Mouse (Mus musculus) lung, embryonic 14.5 days (tissue): Measurements from ENCODE around the gene Camta1. TPM values are rescaled to one million over a fixed set of nuclear protein-coding genes. Genes with fewer than 3 reads are reported as not detected.
"Not testable (repeated sequence)": the region's sequence is repeated elsewhere in the genome, so short reads cannot be mapped to it uniquely, and the experiment has no call there.

ENCODE experiments used
- ATAC-seq: fragments of 200-750 bp; cut with Nextera tagmentation; 2 replicates; pipeline ENCODE4 v1.8.0; 2017; ENCODE audit warnings: mild to moderate bottlenecking, moderate TSS enrichment, moderate library complexity; ENCODE audit not compliant: insufficient read depth
- DNase-seq: peaks from one replicate; pipeline ENCODE4 v3.0.0-alpha.2; 2015
- H3K27ac ChIP-seq: fragments of 300-500 bp; sonication (generic); 2 replicates; pipeline ENCODE4 v1.5.1; 2014; ENCODE audit warnings: low read depth, mild to moderate bottlenecking, moderate library complexity
- H3K27me3 ChIP-seq: fragments of 300-500 bp; sonication (generic); 2 replicates; pipeline ENCODE4 v1.6.1; 2014; ENCODE audit warnings: low read length, control low read depth; ENCODE audit not compliant: insufficient read depth
- H3K36me3 ChIP-seq: fragments of 300-500 bp; sonication (generic); 2 replicates; pipeline ENCODE4 v1.6.1; 2014; ENCODE audit warnings: control low read depth; ENCODE audit not compliant: insufficient read depth
- H3K4me1 ChIP-seq: fragments of 300-500 bp; sonication (generic); 2 replicates; pipeline ENCODE4 v1.6.1; 2014; ENCODE audit warnings: antibody characterized with exemption, control low read depth; ENCODE audit not compliant: insufficient read depth
- H3K4me2 ChIP-seq: fragments of 300-500 bp; sonication (generic); 2 replicates; pipeline ENCODE4 v1.6.1; 2014; ENCODE audit warnings: mild to moderate bottlenecking
- H3K4me3 ChIP-seq: fragments of 300-500 bp; sonication (generic); 2 replicates; pipeline ENCODE4 v1.5.1; 2014; ENCODE audit warnings: low read depth, low read length
- H3K9ac ChIP-seq: fragments of 300-500 bp; sonication (generic); 2 replicates; pipeline ENCODE4 v1.6.1; 2014
- H3K9me3 ChIP-seq: fragments of 300-500 bp; sonication (generic); 2 replicates; pipeline ENCODE4 v1.6.1; 2016; ENCODE audit warnings: low read depth, low read length, control low read depth
- CTCF ChIP-seq: IDR thresholded peaks from 2 replicates; pipeline ENCODE4 v1.5.1; 2016; ENCODE audit warnings: antibody characterized with exemption, low read depth
- WGBS: fragments of 180-500 bp; shearing (Covaris S2); extraction: QIAGEN DNeasy Blood & Tissue Kit; methylation state at CpG from one replicate; pipeline ENCODE4 v1.1.7; 2014; 5-methylcytosine and 5-hydroxymethylcytosine counted together
- polyA plus RNA-seq: library from polyadenylated mRNA; unstranded; fragments of >200 nt; fragmentation: Nextera tagmentation; extraction: Ambion mirVana; gene quantifications from 2 replicates; pipeline ENCODE4 v1.2.1, GENCODE M21; 2014

Camta1 gene
- polyA plus RNA-seq, 1 experiment from 2014 or later, result 87.5 TPM

- no peak for ATAC-seq
- no peaks in the 10 kb centered on the region for H3K36me3 ChIP-seq
- H3K9me3 ChIP-seq, result peaks cover 24% of the 10 kb centered on the region; the same call in 1 of the 2 replicates
- no peak overlapping the region for H3K9ac ChIP-seq
- H3K4me3 ChIP-seq, result no peak overlapping the region
- no peak for DNase-seq
- no peak for TF ChIP-seq CTCF
- 73% methylated on average over 10 of the region's 10 CpGs for WGBS
- H3K27me3 ChIP-seq, result no peaks in the 10 kb centered on the region
- H3K4me1 ChIP-seq, result peaks cover 17% of the 10 kb centered on the region
- H3K27ac ChIP-seq, result no peak overlapping the region
- H3K4me2 ChIP-seq, result no peak overlapping the region
Observed at GRCm38 (mm10) chr4:150875393-150875792, 986.3 kb downstream of the Camta1 start.

- WGBS, result 61% methylated on average over 4 of the region's 4 CpGs
Observed at GRCm38 (mm10) chr4:150874416-150874815, 987.3 kb downstream of the Camta1 start.

GRCm38 (mm10) chr4:150872681-150873080 is 989.0 kb downstream of the Camta1 start:
- H3K9ac ChIP-seq, result no peak overlapping the region
- 60% methylated on average over 8 of the region's 8 CpGs for whole genome bisulfite sequencing
- H3K27ac ChIP-seq, result peak overlapping the region; percentile 80; the same call in 1 of the 2 replicates

More at GRCm38 (mm10) chr4:150874416-150874815, 987.3 kb downstream of the Camta1 start:
- not testable (repeated sequence) for H3K4me2 ChIP-seq, H3K36me3 ChIP-seq, H3K4me3 ChIP-seq, H3K27ac ChIP-seq, H3K9ac ChIP-seq, H3K27me3 ChIP-seq, DNase-seq, ATAC-seq
- H3K4me1 ChIP-seq, result peaks cover 20% of the 10 kb centered on the region
- peaks cover 14% of the 10 kb centered on the region; the same call in 1 of the 2 replicates for H3K9me3 ChIP-seq

GRCm38 (mm10) chr4:150872139-150872651 is 989.5 kb downstream of the Camta1 start:
- DNase-seq (no peak), ATAC-seq (peak; percentile 32)
- H3K27me3 ChIP-seq, result no peaks in the 10 kb centered on the region
- H3K27ac ChIP-seq, result peak overlapping the region; percentile 80; the same call in 1 of the 2 replicates
- peaks cover 13% of the 10 kb centered on the region for H3K36me3 ChIP-seq
- H3K9me3 ChIP-seq, result no peaks in the 10 kb centered on the region
- no peak overlapping the region for H3K9ac ChIP-seq
- peaks cover 21% of the 10 kb centered on the region for H3K4me1 ChIP-seq
- H3K4me3 ChIP-seq, result no peak overlapping the region
- TF ChIP-seq CTCF, result no peak
- WGBS, result 29% methylated on average over 9 of the region's 9 CpGs
- H3K4me2 ChIP-seq, result peak overlapping the region; percentile 16; the same call in 1 of the 2 replicates

More at GRCm38 (mm10) chr4:150872681-150873080, 989.0 kb downstream of the Camta1 start:
- ATAC-seq, result no peak
- Histone ChIP-seq H3K4me3 (no peak overlapping the region), H3K4me1 (peaks cover 21% of the 10 kb centered on the region), H3K9me3 (no peaks in the 10 kb centered on the region), H3K4me2 (no peak overlapping the region), H3K27me3 (no peaks in the 10 kb centered on the region), H3K36me3 (peaks cover 8% of the 10 kb centered on the region)
- no peak for DNase-seq
- TF ChIP-seq CTCF, result no peak

GRCm38 (mm10) chr4:150871392-150872138 is 990.1 kb downstream of the Camta1 start:
- no peak for TF ChIP-seq CTCF
- Histone ChIP-seq H3K36me3 (peaks cover 20% of the 10 kb centered on the region), H3K4me3 (no peak overlapping the region), H3K27ac (peak overlapping the region; percentile 80; the same call in 1 of the 2 replicates), H3K27me3 (no peaks in the 10 kb centered on the region), H3K9me3 (no peaks in the 10 kb centered on the region), H3K9ac (no peak overlapping the region), H3K4me1 (peaks cover 21% of the 10 kb centered on the region), H3K4me2 (peak overlapping the region; percentile 16; the same call in 1 of the 2 replicates)
- DNase-seq (peak; percentile 63), ATAC-seq (peak; percentile 70)
- 22% methylated on average over 10 of the region's 10 CpGs for WGBS

- Histone ChIP-seq H3K36me3 (peaks cover 25% of the 10 kb centered on the region), H3K27me3 (no peaks in the 10 kb centered on the region), H3K27ac (peak overlapping the region; percentile 3; the same call in 1 of the 2 replicates), H3K4me3 (no peak overlapping the region), H3K9me3 (no peaks in the 10 kb centered on the region), H3K9ac (no peak overlapping the region), H3K4me1 (peaks cover 21% of the 10 kb centered on the region), H3K4me2 (no peak overlapping the region)
- no peak for TF ChIP-seq CTCF
- ATAC-seq (peak; percentile 26; the same call in 1 of the 2 replicates), DNase-seq (no peak)
- 56% methylated on average over 13 of the region's 13 CpGs for WGBS
Observed at GRCm38 (mm10) chr4:150870963-150871391, 990.7 kb downstream of the Camta1 start.
